Mouse (Mus musculus) myocyte (in vitro differentiated cells): ENCODE data around the gene Wnt6. TPM values are rescaled to one million over a fixed set of nuclear protein-coding genes. Genes with fewer than 3 reads are reported as not detected.

Experiments
- H3K27me3 ChIP-seq: one replicate; pipeline ENCODE4 v1.6.1; 2011; ENCODE audit not compliant: control insufficient read depth, insufficient read depth, insufficient read length
- H3K36me3 ChIP-seq: one replicate; pipeline ENCODE4 v1.6.1; 2011; ENCODE audit not compliant: control insufficient read depth, insufficient read depth
- H3K4me2 ChIP-seq: one replicate; pipeline ENCODE4 v1.6.1; 2011; ENCODE audit warnings: low read depth, control low read depth
- H3K4me3 ChIP-seq: one replicate; pipeline ENCODE4 v1.5.1; 2011; ENCODE audit warnings: mild to moderate bottlenecking, control low read depth, moderate library complexity
- H3K79me2 ChIP-seq: one replicate; pipeline ENCODE4 v1.6.1; 2011; ENCODE audit not compliant: control insufficient read depth, insufficient read depth
- H3ac ChIP-seq: one replicate; pipeline ENCODE4 v1.6.1; 2011; ENCODE audit not compliant: control insufficient read depth, insufficient read length
- CEBPB ChIP-seq: IDR thresholded peaks from 2 replicates; pipeline ENCODE4 v1.6.1; 2011; ENCODE audit warnings: mild to moderate bottlenecking, moderate library complexity; ENCODE audit not compliant: poor library complexity, insufficient read depth, severe bottlenecking
- E2F4 ChIP-seq: IDR thresholded peaks from one replicate; pipeline ENCODE4 v1.6.1; 2011; ENCODE audit warnings: mild to moderate bottlenecking, control low read depth, moderate library complexity; ENCODE audit not compliant: insufficient read depth
- MAX ChIP-seq: IDR thresholded peaks from one replicate; pipeline ENCODE4 v1.6.1; 2011; ENCODE audit warnings: low read depth, mild to moderate bottlenecking, control low read depth
- MYOD1 ChIP-seq, 3 experiments: IDR thresholded peaks; one replicate each; pipeline ENCODE4 v1.6.1; 2011; ENCODE audit warnings: control low read depth in 2 of 3, low read depth in 2 of 3, mild to moderate bottlenecking in 2 of 3, moderate library complexity in 1 of 3; ENCODE audit not compliant: insufficient read length in 2 of 3, control insufficient read depth in 1 of 3
- MYOG ChIP-seq, 3 experiments: IDR thresholded peaks; one replicate each; pipeline ENCODE4 v1.6.1; 2011; ENCODE audit warnings: control low read depth in 2 of 3, low read depth in 2 of 3, mild to moderate bottlenecking in 2 of 3; ENCODE audit not compliant: insufficient read length in 2 of 3, control insufficient read depth in 1 of 3, insufficient read depth in 1 of 3
- POLR2A ChIP-seq: IDR thresholded peaks from one replicate; pipeline ENCODE4 v1.6.1; 2011; ENCODE audit warnings: low read depth, mild to moderate bottlenecking, control low read depth, moderate library complexity; ENCODE audit not compliant: insufficient read length
- POLR2AphosphoS2 ChIP-seq: IDR thresholded peaks from one replicate; pipeline ENCODE4 v1.6.1; 2011; ENCODE audit warnings: low read depth, control low read depth; ENCODE audit not compliant: insufficient read length
- REST ChIP-seq: IDR thresholded peaks from one replicate; pipeline ENCODE4 v1.6.1; 2011; ENCODE audit warnings: mild to moderate bottlenecking, control low read depth, moderate library complexity; ENCODE audit not compliant: insufficient read depth, insufficient read length
- SRF ChIP-seq: IDR thresholded peaks from one replicate; pipeline ENCODE4 v1.6.1; 2011; ENCODE audit warnings: low read depth; ENCODE audit not compliant: control insufficient read depth, insufficient read length
- TCF12 ChIP-seq: IDR thresholded peaks from one replicate; pipeline ENCODE4 v1.6.1; 2011; ENCODE audit warnings: mild to moderate bottlenecking, control low read depth; ENCODE audit not compliant: poor library complexity, insufficient read depth, severe bottlenecking
- TCF3 ChIP-seq: IDR thresholded peaks from one replicate; pipeline ENCODE4 v1.6.1; 2011; ENCODE audit warnings: low read depth, control low read depth; ENCODE audit not compliant: insufficient read length
- USF1 ChIP-seq: IDR thresholded peaks from one replicate; pipeline ENCODE4 v1.6.1; 2011; ENCODE audit warnings: low read depth, mild to moderate bottlenecking, control low read depth, moderate library complexity
- polyA plus RNA-seq: library from polyadenylated mRNA; unstranded; fragments of >200 nt; fragmentation: generic; extraction: Trizol; gene quantifications from one replicate; pipeline ENCODE4 v1.2.1, GENCODE M21; 2012; ENCODE audit warnings: missing spikeins

Gene Wnt6
- polyA plus RNA-seq, 1 experiment: 3.1 TPM

- no peak overlapping the region for H3ac ChIP-seq
- H3K4me3 ChIP-seq: no peak overlapping the region
- peak; percentile 2 to 96 (median 81) for TF ChIP-seq MYOD1 (IDR thresholded peaks at IDR 0.05; ENCODE audit: control insufficient read depth in 1 of 3, insufficient read length in 2 of 3, low read depth in 2 of 3)
- TF ChIP-seq MYOG (IDR thresholded peaks at IDR 0.05; ENCODE audit: control insufficient read depth in 1 of 3, insufficient read depth in 1 of 3, insufficient read length in 2 of 3, low read depth in 2 of 3): peak; percentile 83 to 97 (median 95)
- no peak for TF ChIP-seq E2F4
- no peak for TF ChIP-seq MAX
- TF ChIP-seq TCF3: peak; percentile 83
- no peak for TF ChIP-seq REST
- TF ChIP-seq SRF: no peak
- TF ChIP-seq USF1: no peak
- TF ChIP-seq CEBPB: no peak
- TF ChIP-seq POLR2AphosphoS2: no peak
- no peak for TF ChIP-seq POLR2A
- peak; percentile 87 for TF ChIP-seq TCF12
- no peaks in the 10 kb centered on the region for H3K36me3 ChIP-seq
- no peaks in the 10 kb centered on the region for H3K27me3 ChIP-seq
- peak overlapping the region; percentile 20 for H3K4me2 ChIP-seq
- peaks cover 4% of the 10 kb centered on the region for H3K79me2 ChIP-seq
Observed at GRCm38 (mm10) chr1:74797459-74797858, 25.8 kb downstream of the Wnt6 start.

GRCm38 (mm10) chr1:74800424-74800888, 28.8 kb downstream of the Wnt6 start:
- Histone ChIP-seq H3K36me3 (no peaks in the 10 kb centered on the region), H3K27me3 (no peaks in the 10 kb centered on the region), H3K4me2 (peak overlapping the region; percentile 49), H3K4me3 (no peak overlapping the region), H3ac (no peak overlapping the region), H3K79me2 (no peaks in the 10 kb centered on the region)
- no peak for TF ChIP-seq REST
- peak in 2 of 3 experiments; percentile 53 to 87 for TF ChIP-seq MYOG (IDR thresholded peaks at IDR 0.05; ENCODE audit: control insufficient read depth in 1 of 3, insufficient read depth in 1 of 3, insufficient read length in 2 of 3, low read depth in 2 of 3)
- TF ChIP-seq POLR2A: no peak
- TF ChIP-seq USF1: no peak
- no peak for TF ChIP-seq SRF
- TF ChIP-seq E2F4: no peak
- TF ChIP-seq MYOD1 (IDR thresholded peaks at IDR 0.05; ENCODE audit: control insufficient read depth in 1 of 3, insufficient read length in 2 of 3, low read depth in 2 of 3): peak in 2 of 3 experiments; percentile 73 to 84

DNA sequence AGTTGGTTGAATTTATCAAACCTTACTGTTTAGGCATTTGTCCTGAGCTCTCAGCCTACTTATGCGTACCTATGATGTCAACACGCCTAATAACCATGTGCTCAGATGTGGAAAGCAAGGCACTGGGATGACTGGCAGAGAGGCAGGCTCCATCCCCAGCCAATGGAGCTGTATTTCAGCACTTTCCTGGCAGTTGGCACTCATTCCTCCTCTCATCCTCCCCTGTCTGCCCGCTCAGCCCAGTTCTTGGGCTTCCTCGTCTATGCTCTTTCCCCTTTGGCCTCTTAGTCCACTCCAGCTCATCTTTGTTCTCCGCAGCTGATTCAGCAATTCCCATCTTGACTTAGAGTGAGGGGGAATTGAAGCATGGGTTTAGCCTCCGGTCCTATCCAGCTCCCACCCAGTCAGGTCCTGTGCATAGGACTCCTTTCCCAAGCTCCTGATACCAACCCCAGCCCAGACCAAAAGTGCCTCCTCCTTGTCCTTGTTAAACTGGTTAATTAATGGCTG, 30.0 kb downstream of the Wnt6 start:
- TF ChIP-seq TCF12 (no peak), SRF (no peak), USF1 (no peak), E2F4 (no peak), TCF3 (no peak)
- Histone ChIP-seq H3K4me3 (no peak overlapping the region), H3ac (no peak overlapping the region), H3K27me3 (no peaks in the 10 kb centered on the region), H3K79me2 (no peaks in the 10 kb centered on the region), H3K36me3 (no peaks in the 10 kb centered on the region), H3K4me2 (peak overlapping the region; percentile 24)

DNA sequence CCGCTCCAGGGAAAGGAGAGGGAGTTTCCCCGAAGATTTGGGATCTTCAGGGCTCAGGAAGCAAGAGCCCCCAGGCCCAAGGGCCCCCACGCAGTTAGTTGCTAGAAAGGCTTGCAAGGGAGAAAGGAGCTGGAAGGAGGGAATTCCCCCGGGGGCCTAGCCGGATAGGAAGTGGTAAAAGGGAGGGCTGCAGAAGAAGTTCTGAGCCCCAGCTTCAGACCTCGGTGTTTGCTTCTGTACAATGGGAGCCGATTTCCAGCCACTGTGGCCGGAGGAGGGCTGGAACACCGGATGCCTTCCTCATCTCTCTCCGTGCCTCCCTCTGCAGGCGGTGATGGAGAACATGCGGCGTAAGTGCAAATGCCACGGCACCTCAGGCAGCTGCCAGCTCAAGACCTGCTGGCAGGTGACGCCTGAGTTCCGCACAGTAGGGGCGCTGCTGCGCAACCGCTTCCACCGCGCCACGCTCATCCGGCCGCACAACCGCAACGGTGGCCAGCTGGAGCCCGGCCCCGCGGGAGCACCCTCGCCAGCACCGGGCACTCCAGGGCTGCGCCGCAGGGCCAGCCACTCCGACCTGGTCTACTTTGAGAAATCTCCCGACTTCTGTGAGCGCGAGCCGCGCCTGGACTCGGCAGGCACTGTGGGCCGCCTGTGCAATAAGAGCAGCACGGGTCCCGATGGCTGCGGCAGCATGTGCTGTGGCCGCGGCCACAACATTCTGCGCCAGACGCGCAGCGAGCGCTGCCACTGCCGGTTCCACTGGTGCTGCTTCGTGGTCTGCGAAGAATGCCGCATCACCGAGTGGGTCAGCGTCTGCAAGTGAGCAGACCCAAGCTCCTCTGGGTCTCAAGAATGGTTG, 31.3 kb downstream of the Wnt6 start:
- no peak overlapping the region for H3K4me3 ChIP-seq
- no peak for TF ChIP-seq USF1
- no peak for TF ChIP-seq POLR2A
- TF ChIP-seq MYOG (IDR thresholded peaks at IDR 0.05; ENCODE audit: control insufficient read depth in 1 of 3, insufficient read depth in 1 of 3, insufficient read length in 2 of 3, low read depth in 2 of 3): peak in 2 of 3 experiments; percentile 84
- peak in 2 of 3 experiments; percentile 60 to 80 for TF ChIP-seq MYOD1 (IDR thresholded peaks at IDR 0.05; ENCODE audit: control insufficient read depth in 1 of 3, insufficient read length in 2 of 3, low read depth in 2 of 3)
- TF ChIP-seq TCF12: no peak
- peak; percentile 51 for TF ChIP-seq TCF3
- no peak for TF ChIP-seq POLR2AphosphoS2
- TF ChIP-seq REST: no peak

More for the DNA sequence above, 31.3 kb downstream of the Wnt6 start:
- Histone ChIP-seq H3ac (no peak overlapping the region), H3K4me2 (peak overlapping the region; percentile 12), H3K79me2 (no peaks in the 10 kb centered on the region), H3K36me3 (no peaks in the 10 kb centered on the region), H3K27me3 (no peaks in the 10 kb centered on the region)
